ENCODE assay signal across 19 mouse cellular contexts in genomic region chr11:116084166-116084565, GRCm38 (mm10). TPM values are rescaled to one million over a fixed set of nuclear protein-coding genes. Genes with fewer than 3 reads are reported as not detected.
DNase-seq lines count a peak whose midpoint lies in the region; ATAC-seq lines count a peak whose summit lies in the region.
"Had no signal": no experiment of that assay in that cellular context is flagged by ENCODE, and none has a peak within 500 bp of the region (broad histone marks: within the 10 kb centered on the region; RNA-seq: fewer than 3 reads in every experiment).

No protein-coding gene starts in this region.

- H3K36me3 ChIP-seq in megakaryocyte, embryonic 14.5 days (replicated peaks; ENCODE audit: low read length), result peaks cover 68% of the 10 kb centered on the region
- peaks cover 42% of the 10 kb centered on the region for H3K36me3 ChIP-seq in liver, embryonic 16.5 days (ENCODE audit: control insufficient read depth, insufficient read depth)

- H3K9me3 ChIP-seq in megakaryocyte, embryonic 14.5 days, result no peaks in the 10 kb centered on the region
- no peaks in the 10 kb centered on the region for H3K9me3 ChIP-seq in liver, embryonic 16.5 days (replicated peaks; ENCODE audit: control insufficient read depth, low read length)
- H3K9me3 ChIP-seq: heart, embryonic 13.5 days had no signal

- H3K4me2 ChIP-seq in liver, embryonic 16.5 days (ENCODE audit: low read depth, low read length), result peak overlapping the region; percentile 72
- H3K4me2 ChIP-seq: heart, embryonic 13.5 days had no signal

- H3K27ac ChIP-seq in liver, embryonic 16.5 days (ENCODE audit: low read length), result peak overlapping the region; percentile 76
- H3K27ac ChIP-seq: heart, embryonic 13.5 days had no signal

- DNase-seq in cerebellum, adult 11-12 months, result peak; percentile 28
- DNase-seq in cerebellum, adult 18-20 months, result no peak
- no peak for DNase-seq in kidney, postnatal 14 days
- DNase-seq in adrenal gland, postnatal 36 days, result no peak
- no peak for DNase-seq in kidney, adult 9 months
- DNase-seq: adrenal gland, adult 8-10 months; heart, postnatal 4 days; kidney, adult 18-20 months; kidney, postnatal 36 days; layer of hippocampus, adult 9-11 months; lung, postnatal 14 days had no signal

- WGBS in liver, embryonic 16.5 days (ENCODE audit: insufficient replicate concordance), result 38% methylated on average over 6 of the region's 6 CpGs

- peak overlapping the region; percentile 21 for H3K4me3 ChIP-seq in megakaryocyte, embryonic 14.5 days (replicated peaks)
- H3K4me3 ChIP-seq in liver, embryonic 16.5 days (ENCODE audit: low read depth, low read length), result peak overlapping the region; percentile 65
- H3K4me3 ChIP-seq: heart, embryonic 13.5 days had no signal

- ATAC-seq in megakaryocyte, adult 5-6 weeks (ENCODE audit: poor library complexity, severe bottlenecking), result no peak
- ATAC-seq in liver, embryonic 16.5 days (ENCODE audit: low read depth), result no peak
- ATAC-seq: forebrain, embryonic 16.5 days; hindbrain, embryonic 16.5 days; midbrain, embryonic 16.5 days had no signal

- H3K27me3 ChIP-seq in megakaryocyte, embryonic 14.5 days (replicated peaks), result no peaks in the 10 kb centered on the region
- no peaks in the 10 kb centered on the region for H3K27me3 ChIP-seq in liver, embryonic 16.5 days (ENCODE audit: control insufficient read depth, insufficient read depth, low read depth, low read length)
- H3K27me3 ChIP-seq: CH12.LX; heart, embryonic 13.5 days had no signal

- H3K9ac ChIP-seq in liver, embryonic 16.5 days (ENCODE audit: low read depth, low read length), result peak overlapping the region; percentile 40
- H3K9ac ChIP-seq: heart, embryonic 13.5 days had no signal

- peaks cover 83% of the 10 kb centered on the region for H3K4me1 ChIP-seq in megakaryocyte, embryonic 14.5 days
- peaks cover 58% of the 10 kb centered on the region for H3K4me1 ChIP-seq in liver, embryonic 16.5 days (ENCODE audit: control insufficient read depth, low read depth, low read length)

RNA-seq across cellular contexts. Expression of gene Wbp2, which starts 2.6 kb away (rescaled TPM):
- 842 and 1,717 TPM in 2 replicates for polyA plus RNA-seq in megakaryocyte, embryonic 14.5 days (2012; ENCODE audit: insufficient read depth, low replicate concordance)
- 89.9 and 100 TPM in 2 replicates for total RNA-seq in megakaryocyte, adult 5-6 weeks (2015)
- 39.5 and 49.8 TPM in 2 replicates for total RNA-seq in megakaryocyte, adult 5-6 weeks (2017)
- 85.2 and 110 TPM in 2 replicates for polyA plus RNA-seq in liver, embryonic 16.5 days (2015; fragmentation: Nextera tagmentation; extraction: Ambion mirVana)
- total RNA-seq in adrenal gland, postnatal 36 days (2021), result 100 to 1,000 TPM; 157 to 178 TPM

RNA-seq across cellular contexts. Expression of gene Unc13d, which starts 6.4 kb away (rescaled TPM):
- polyA plus RNA-seq in megakaryocyte, embryonic 14.5 days (2012; ENCODE audit: insufficient read depth, low replicate concordance), result 221 and 384 TPM in 2 replicates
- total RNA-seq in megakaryocyte, adult 5-6 weeks (2015), result 16.5 and 18.2 TPM in 2 replicates
- 26.7 and 27.7 TPM in 2 replicates for total RNA-seq in megakaryocyte, adult 5-6 weeks (2017)
- 17.8 and 20.4 TPM in 2 replicates for polyA plus RNA-seq in liver, embryonic 16.5 days (2015; fragmentation: Nextera tagmentation; extraction: Ambion mirVana)
- under 1 TPM; 0.49 to 0.66 TPM for total RNA-seq in adrenal gland, postnatal 36 days (2021)

RNA-seq across cellular contexts. Expression of gene Trim47, which starts 42.8 kb away (rescaled TPM):
- polyA plus RNA-seq in megakaryocyte, embryonic 14.5 days (2012; ENCODE audit: insufficient read depth, low replicate concordance), result 6.9 and 23.5 TPM in 2 replicates
- total RNA-seq in megakaryocyte, adult 5-6 weeks (2015), result 0.47 TPM in 1 of 2 replicates, not detected in the other
- 0.07 TPM in 1 of 2 replicates, not detected in the other for total RNA-seq in megakaryocyte, adult 5-6 weeks (2017)
- polyA plus RNA-seq in liver, embryonic 16.5 days (2015; fragmentation: Nextera tagmentation; extraction: Ambion mirVana), result 5.1 and 6.2 TPM in 2 replicates
- total RNA-seq in adrenal gland, postnatal 36 days (2021), result 10 to 100 TPM; 14.7 to 23.0 TPM

RNA-seq across cellular contexts. Expression of gene Trim65, which starts 46.8 kb away (rescaled TPM):
- 3.0 and 9.5 TPM in 2 replicates for polyA plus RNA-seq in megakaryocyte, embryonic 14.5 days (2012; ENCODE audit: insufficient read depth, low replicate concordance)
- 15.8 and 15.9 TPM in 2 replicates for total RNA-seq in megakaryocyte, adult 5-6 weeks (2015)
- total RNA-seq in megakaryocyte, adult 5-6 weeks (2017), result 7.9 and 10.7 TPM in 2 replicates
- polyA plus RNA-seq in liver, embryonic 16.5 days (2015; fragmentation: Nextera tagmentation; extraction: Ambion mirVana), result 1.2 and 1.5 TPM in 2 replicates
- 10 to 100 TPM in 1 of 2 experiments, 1 to 10 TPM in 1; 9.3 to 11.7 TPM for total RNA-seq in adrenal gland, postnatal 36 days (2021)

RNA-seq across cellular contexts. Expression of gene Unk, which starts 54.0 kb away (rescaled TPM):
- polyA plus RNA-seq in megakaryocyte, embryonic 14.5 days (2012; ENCODE audit: insufficient read depth, low replicate concordance), result 18.8 and 53.4 TPM in 2 replicates
- total RNA-seq in megakaryocyte, adult 5-6 weeks (2015), result 10.1 and 10.5 TPM in 2 replicates
- total RNA-seq in megakaryocyte, adult 5-6 weeks (2017), result 7.8 and 8.3 TPM in 2 replicates
- 8.8 and 10.8 TPM in 2 replicates for polyA plus RNA-seq in liver, embryonic 16.5 days (2015; fragmentation: Nextera tagmentation; extraction: Ambion mirVana)
- total RNA-seq in adrenal gland, postnatal 36 days (2021), result 10 to 100 TPM; 18.3 to 20.2 TPM

Comparison
In these comparisons a context has a peak if more than half of its experiments do, and no peak if none do; other contexts are left out.
1. RNA of gene Unc13d, which starts 6.4 kb away (total RNA-seq): 16.5 to 27.7 TPM in megakaryocyte, adult 5-6 weeks; 0.49 to 0.66 TPM in adrenal gland, postnatal 36 days; every median in the first group is over 10 times any median in the second.
2. RNA of gene Trim47, which starts 42.8 kb away (total RNA-seq): 14.7 to 23.0 TPM in adrenal gland, postnatal 36 days; 0.07 to 0.47 TPM in megakaryocyte, adult 5-6 weeks; every median in the first group is over 10 times any median in the second.